Mouse (Mus musculus) layer of hippocampus, adult 2 months (tissue): ENCODE measurements around the gene Ndufb8. TPM values are rescaled to one million over a fixed set of nuclear protein-coding genes. Genes with fewer than 3 reads are reported as not detected.

Source experiments
- DNase-seq, 2 experiments: peaks; one replicate each; pipeline ENCODE4 v3.0.0; 2022; ENCODE audit warnings: low spot score in 2 of 2
- H3K27ac ChIP-seq: fragments of 200-600 bp; 2 replicates; pipeline ENCODE4 v1.8.1; 2022
- H3K4me3 ChIP-seq: fragments of 200-600 bp; 2 replicates; pipeline ENCODE4 v1.8.1; 2022; ENCODE audit warnings: mild to moderate bottlenecking
- CTCF ChIP-seq: fragments of 200-600 bp; conservative IDR thresholded peaks from 2 replicates; pipeline ENCODE4 v1.8.1; 2022; ENCODE audit warnings: antibody characterized with exemption, mild to moderate bottlenecking, moderate library complexity
- long read RNA-seq, 2 experiments: library from polyadenylated mRNA; stranded (forward); transcript quantifications; one replicate each; pipeline ENCODE4 v2.0.0; 2021; ENCODE audit warnings: borderline mapping rate in 2 of 2
- total RNA-seq, 2 experiments: library from RNA; stranded (reverse); gene quantifications; 2 replicates each; pipeline ENCODE4 v1.2.3; 2021

Ndufb8 gene
- total RNA-seq = 100 to 1,000 TPM; 349 to 378 TPM
- long read RNA-seq, experiment 1, transcript Ndufb8-205 (5 exons, 603 nt) = minor isoform, 6 of 167 reads
- long read RNA-seq, experiment 1, transcript Ndufb8-201 (5 exons, 680 nt) = major isoform, 143 of 167 reads
- long read RNA-seq, experiment 1, partial matches to known transcripts = 8 of 167 reads
- long read RNA-seq, experiment 1, other reads (novel, unspliced or antisense) = 7 of 167 reads
- long read RNA-seq, experiment 2, transcript Ndufb8-205 (5 exons, 603 nt) = minor isoform, 6 of 261 reads
- long read RNA-seq, experiment 2, transcript Ndufb8-201 (5 exons, 680 nt) = major isoform, 231 of 261 reads
- long read RNA-seq, experiment 2, partial matches to known transcripts = 18 of 261 reads
- long read RNA-seq, experiment 2, other reads (novel, unspliced or antisense) = 4 of 261 reads

DNA sequence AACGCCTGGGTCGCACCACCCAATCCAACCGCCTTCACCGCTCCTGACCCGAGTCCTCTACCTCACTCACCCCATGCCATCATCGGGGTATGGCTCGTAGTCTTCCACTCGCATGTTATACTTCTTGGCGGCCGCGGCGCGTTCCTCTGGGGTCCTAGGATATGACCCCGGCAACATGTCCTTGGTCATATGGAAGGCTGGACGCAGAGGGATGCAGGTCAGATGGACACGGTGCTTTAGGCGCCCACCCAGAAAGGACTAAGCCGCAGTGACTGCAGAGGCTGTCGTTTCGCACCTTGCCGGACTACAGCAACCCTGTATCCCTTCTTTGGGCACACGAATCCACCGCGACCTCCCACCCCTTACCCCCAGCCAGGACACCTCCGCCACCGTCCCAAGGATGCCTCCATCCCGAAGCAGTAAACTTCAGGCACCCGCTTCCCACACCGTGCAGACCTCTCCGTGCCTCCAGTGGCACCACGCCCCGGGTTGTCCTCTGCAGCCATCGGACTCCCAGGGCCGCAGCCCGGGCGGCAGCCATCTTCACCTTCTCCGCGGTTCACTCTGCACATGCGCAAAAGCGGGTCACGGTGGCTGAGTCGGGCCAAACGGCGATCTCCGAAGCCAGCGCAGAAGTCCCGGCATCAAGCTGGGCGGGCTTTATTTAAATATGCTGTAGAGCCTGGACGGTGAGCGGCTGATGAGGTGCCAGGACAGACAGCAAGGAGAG, at the start of gene Ndufb8:
Gene Ndufb8, minus strand, starts transcription at position 580 of the 730 bp plus-strand sequence.
- peak within 1 kb of the TSS; percentile 96 for H3K27ac ChIP-seq
- no peak for TF ChIP-seq CTCF
- DNase-seq = peak; percentile 93 to 98

GRCm38 (mm10) chr19:44594180-44594579, 38.9 kb upstream of the Ndufb8 start:
- H3K27ac ChIP-seq = no peak overlapping the region
- H3K4me3 ChIP-seq = no peak overlapping the region
- no peak for TF ChIP-seq CTCF
- no peak for DNase-seq

More for the DNA sequence above, at the start of gene Ndufb8:
- peak within 1 kb of the TSS; percentile 85 for H3K4me3 ChIP-seq

GRCm38 (mm10) chr19:44591638-44592037, 36.4 kb upstream of the Ndufb8 start:
- Histone ChIP-seq H3K4me3 (no peak overlapping the region), H3K27ac (no peak overlapping the region)
- DNase-seq = no peak
- TF ChIP-seq CTCF = no peak

DNA sequence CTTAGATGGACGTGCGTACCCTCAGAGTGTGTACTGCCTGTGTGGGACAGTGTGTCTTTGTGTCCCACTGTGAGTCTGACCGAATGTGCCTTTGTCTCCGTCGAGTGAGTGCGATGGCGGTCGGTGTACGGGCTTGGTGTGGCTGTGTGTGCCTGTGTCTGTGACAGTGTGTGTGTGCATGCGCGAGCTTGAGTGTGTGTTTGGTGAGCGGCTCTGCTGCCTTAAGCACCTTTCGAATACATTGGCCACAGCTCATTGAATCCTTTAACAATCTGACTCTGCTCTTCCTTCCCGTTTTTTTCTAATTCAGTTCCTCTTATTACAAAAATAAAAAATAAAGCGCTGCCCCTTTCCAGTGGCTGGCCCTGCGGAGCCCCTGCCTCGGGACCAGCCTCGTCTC, 35.8 kb upstream of the Ndufb8 start:
- no peak overlapping the region for H3K27ac ChIP-seq
- H3K4me3 ChIP-seq = no peak overlapping the region
- DNase-seq = no peak
- TF ChIP-seq CTCF = no peak

- Histone ChIP-seq H3K4me3 (no peak overlapping the region), H3K27ac (no peak overlapping the region)
- DNase-seq = no peak
- no peak for TF ChIP-seq CTCF
These were observed 34.5 kb upstream of the Ndufb8 start for GRCm38 (mm10) chr19:44589591-44590223.

DNA sequence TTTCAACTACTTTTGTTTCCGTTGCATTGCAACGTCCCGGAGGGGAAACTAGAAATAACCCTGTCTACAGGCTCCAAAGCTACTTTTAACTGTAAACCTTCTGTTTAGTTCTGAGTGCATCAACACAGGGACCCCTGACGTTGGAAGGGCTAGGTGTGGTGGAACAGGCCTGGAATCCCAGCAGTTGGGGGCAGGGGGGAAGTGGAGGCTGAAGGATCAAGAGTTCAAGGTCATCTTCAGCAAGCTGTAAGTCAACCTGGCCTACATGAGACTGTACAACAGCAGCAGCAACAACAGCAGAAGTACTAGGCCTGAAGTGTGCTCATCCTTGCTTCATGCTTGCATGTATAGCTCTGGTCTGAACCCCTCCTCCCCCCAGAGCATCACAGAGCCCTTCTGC, 32.8 kb upstream of the Ndufb8 start:
- Histone ChIP-seq H3K27ac (no peak overlapping the region), H3K4me3 (no peak overlapping the region)
- no peak for DNase-seq
- TF ChIP-seq CTCF = no peak

GRCm38 (mm10) chr19:44582638-44583309, 27.5 kb upstream of the Ndufb8 start:
- TF ChIP-seq CTCF = peak; percentile 100
- DNase-seq = peak; percentile 88 to 97
- no peak overlapping the region for H3K27ac ChIP-seq
- H3K4me3 ChIP-seq = no peak overlapping the region

GRCm38 (mm10) chr19:44582103-44582502, 26.9 kb upstream of the Ndufb8 start:
- no peak overlapping the region for H3K4me3 ChIP-seq
- no peak overlapping the region for H3K27ac ChIP-seq
- no peak for TF ChIP-seq CTCF
- no peak for DNase-seq

DNA sequence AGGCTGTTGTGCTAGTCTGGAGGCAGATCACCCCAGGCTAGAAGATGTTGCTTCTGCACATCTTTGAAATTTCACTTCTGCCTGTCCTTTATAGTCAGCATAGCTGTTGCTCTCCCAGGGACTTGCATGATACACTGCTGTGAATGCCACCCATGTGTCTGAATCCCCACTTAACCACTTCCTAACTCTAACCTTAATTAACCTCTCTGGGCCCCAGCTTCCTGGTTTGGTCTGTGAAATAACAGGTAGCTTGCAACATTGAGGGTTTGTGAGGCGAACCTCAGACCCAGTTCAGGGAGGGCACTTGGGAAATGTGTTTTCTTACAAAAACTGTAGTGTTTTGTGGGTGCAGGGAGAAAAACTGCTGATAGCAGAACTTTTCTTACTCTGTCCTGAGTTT, 22.8 kb upstream of the Ndufb8 start:
- Histone ChIP-seq H3K4me3 (no peak overlapping the region), H3K27ac (no peak overlapping the region)
- TF ChIP-seq CTCF = no peak
- no peak for DNase-seq

DNA sequence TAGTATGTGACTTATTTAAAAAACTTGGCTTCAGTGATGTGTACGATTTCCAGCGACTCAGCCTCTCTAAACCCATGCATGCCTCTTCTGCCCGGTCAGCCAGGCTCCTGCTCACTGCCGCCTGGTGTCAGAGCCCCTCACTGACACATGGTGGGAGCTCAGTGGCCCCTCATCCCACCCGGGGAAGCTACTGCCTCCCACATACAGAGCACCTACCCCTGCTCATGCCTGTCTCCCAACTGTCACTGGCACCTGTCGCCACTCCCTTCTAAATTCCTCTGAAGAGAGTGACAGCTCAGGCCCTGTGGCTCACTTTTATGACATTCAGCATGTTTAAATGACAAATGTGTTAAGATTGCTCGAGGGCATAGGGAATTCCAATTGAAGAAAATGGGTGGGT, 21.0 kb upstream of the Ndufb8 start:
- Histone ChIP-seq H3K27ac (no peak overlapping the region), H3K4me3 (no peak overlapping the region)
- no peak for TF ChIP-seq CTCF
- DNase-seq = no peak

DNA sequence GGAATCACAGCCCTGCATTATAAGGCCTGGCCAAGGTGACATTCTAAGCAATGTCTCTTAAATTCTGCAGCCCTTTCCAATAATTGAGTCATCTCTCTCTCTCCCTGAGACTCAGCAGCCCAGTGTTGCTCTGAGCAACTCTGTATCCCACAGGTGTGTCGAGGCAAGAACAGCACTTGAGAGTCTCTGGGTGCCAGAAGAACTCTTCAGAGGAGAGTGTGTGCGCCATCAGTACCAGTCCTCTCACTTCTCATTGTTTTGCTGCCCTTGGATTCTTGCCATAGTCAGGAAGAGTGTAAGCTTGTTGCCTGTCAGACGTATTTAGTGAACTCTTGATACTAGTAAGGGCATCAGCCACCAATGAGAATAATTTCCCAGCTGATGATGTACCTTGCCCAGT, 12.5 kb upstream of the Ndufb8 start:
- Histone ChIP-seq H3K27ac (no peak overlapping the region), H3K4me3 (no peak overlapping the region)
- DNase-seq = no peak
- no peak for TF ChIP-seq CTCF

GRCm38 (mm10) chr19:44564006-44564405, 8.8 kb upstream of the Ndufb8 start:
- DNase-seq = no peak
- TF ChIP-seq CTCF = no peak
- H3K27ac ChIP-seq = no peak overlapping the region
- peak overlapping the region; percentile 67; the same call in 1 of the 2 replicates for H3K4me3 ChIP-seq
